Mouse (Mus musculus) lung, postnatal 10 days (tissue): ENCODE measurements around the gene Lcor.

Experiments used
- DNase-seq: peaks from one replicate; pipeline ENCODE4 v3.0.0; 2021

Gene Lcor

DNA sequence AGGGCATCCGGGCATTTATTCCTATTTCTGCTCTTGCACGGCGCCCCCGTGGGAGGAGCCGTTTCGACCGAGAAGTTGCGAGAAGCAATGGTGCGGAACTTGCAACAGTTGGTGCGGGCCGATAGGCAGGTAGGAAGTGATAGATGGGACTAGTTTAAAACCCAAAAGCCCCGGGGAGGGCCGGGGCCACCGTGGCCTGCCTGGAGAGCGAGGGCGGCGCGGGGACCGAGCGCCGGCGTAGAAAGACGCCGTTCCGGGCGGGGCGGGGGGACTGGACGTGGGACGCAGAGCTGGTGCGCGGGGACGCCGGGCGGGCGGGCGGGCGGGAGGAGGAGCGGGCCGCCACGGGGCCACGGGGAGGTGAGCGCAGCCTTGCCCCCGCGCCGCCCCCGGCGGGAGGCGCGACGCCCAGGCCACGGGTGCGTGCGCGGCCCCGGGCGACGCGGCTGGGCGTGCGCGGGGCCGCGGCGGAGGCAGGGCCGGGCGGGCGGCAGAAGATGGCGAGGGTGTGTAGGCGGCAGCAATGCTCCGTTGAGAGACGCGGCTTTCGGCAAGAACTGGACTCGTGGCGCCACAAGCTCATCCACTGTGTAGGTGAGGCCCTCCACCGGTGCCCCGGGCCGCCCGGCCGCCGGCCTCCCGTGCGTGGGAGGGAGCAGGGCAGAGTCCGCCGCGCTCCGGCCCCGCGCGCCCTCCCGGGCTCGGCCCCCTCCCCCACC is at the start of gene Lcor:
Lcor (plus strand) TSS at position 448 of the 719 bp plus-strand sequence.
- DNase-seq, result peak; percentile 83

DNA sequence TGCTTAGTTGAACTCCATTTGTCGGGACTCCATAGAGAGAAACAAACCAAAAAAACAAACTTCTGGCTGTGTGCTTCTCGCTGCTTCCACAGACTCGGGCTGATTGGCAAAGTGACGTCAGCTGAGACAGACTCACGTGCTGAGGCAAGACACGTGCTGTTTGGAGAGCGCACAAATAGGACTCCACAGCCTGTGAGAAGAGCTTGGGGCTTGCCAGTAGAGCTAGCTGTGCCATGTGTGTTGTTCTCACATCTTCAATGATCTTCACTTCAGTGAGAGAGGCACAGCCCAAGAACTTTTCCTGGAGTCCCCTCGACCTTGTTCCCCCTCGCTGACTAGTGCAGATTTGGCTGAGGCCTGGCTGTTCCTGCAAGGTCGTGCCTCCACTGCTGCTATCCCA is 47.1 kb upstream of the Lcor start:
- no peak for DNase-seq

DNA sequence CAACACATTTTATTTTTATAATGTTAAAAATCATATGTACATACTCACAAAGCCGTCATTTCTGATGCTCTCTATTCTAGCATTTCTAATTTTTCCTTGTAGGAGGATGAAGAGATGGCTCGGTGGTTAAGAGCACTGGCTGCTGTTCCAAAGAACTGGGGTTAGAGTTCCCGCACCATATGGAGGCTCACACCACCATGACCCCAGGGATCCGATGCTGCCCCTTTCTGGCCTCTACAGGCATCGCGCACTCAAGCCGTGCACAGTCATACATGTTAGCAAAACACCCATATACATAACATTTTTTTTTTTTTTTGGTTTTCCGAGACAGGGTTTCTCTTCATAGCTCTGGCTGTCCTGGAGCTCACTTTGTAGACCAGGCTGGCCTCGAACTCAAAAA is 46.0 kb upstream of the Lcor start:
- DNase-seq, result no peak

DNA sequence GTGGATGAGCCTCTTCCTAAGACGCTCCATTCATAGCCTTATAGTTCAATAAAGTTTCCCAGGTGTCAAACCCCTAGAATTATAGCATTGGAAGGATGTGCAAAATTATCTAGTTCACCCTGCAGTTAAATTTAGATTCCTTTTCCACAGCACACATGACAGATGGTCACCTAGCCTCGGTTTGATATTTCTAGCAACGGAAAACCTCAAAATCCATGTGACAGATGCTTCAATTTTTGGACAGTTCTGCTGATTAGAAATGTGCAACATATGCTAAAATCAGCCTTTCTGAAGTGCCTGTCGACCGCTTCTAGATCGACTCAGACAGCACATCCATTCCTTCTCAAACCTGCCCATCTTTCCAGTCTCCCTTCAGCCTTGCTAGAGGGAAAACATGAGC is 43.5 kb upstream of the Lcor start:
- no peak for DNase-seq

DNA sequence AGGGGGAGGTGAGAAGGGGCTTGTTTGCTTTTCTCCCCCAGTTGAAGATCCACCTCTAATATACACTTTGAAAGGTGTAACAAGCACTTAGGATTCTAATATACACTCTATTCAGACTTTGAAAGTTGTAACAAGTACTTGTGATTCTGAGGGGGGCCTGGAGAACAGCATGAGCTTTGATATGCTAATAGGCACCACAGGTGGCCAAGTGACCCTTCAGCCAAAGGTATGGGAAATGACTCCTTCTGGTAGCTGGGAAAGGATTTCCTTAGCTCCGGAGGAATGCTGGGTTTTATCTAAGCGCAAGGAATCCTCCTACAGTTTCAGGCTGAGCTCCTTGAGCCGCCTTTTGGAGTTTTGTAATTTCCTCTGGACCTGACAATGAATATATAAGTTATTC is 41.0 kb upstream of the Lcor start:
- DNase-seq, result no peak

DNA sequence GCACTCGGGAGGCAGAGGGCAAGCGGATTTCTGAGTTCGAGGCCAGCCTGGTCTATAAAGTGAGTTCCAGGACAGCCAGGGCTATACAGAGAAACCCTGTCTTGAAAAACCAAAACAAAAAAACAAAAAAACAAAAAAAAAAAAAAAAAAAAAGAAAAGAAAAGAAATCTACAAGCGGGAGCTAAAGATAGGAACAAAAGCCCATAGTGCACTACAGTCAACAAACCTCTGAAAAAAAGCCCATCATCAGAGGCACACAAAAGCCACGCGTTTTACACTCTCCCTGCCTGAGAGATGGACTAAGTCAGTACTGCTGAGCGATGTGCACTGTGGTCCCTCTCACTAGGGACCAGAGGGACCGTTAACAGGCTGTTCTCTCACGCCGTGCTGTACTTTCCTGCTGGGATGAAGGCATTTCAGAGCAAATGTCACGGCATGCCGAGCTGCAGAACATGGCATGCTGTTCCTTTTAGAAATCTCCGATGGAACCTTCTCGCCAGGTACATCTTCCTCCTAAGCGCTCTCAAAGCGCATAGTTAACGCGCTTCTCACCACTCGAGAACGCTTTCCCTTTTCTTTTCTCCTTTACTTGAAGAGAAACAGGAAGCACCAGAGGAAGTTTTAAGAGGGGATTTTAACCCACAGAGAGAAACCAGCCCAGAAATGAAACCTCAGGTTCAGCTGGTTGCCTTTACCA is 40.4 kb upstream of the Lcor start:
- no peak for DNase-seq

DNA sequence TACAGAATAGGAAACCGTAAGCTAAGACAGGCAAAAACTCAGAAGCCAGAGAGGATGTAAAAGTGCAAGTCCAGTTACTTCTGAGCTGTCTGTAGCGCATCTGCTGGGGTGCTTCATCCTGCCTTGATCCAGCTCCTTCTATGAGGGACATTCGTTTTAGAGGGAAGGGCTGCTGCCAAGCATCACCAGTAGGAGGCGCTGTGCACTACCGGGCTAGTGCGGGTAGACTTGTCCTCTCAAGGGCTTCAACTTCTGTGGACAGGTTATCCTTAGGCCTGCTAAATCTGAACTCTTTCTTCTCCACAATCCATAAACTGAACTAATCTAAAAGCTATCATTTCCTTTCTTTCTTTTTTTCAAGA is 39.8 kb upstream of the Lcor start:
- peak; percentile 63 for DNase-seq

DNA sequence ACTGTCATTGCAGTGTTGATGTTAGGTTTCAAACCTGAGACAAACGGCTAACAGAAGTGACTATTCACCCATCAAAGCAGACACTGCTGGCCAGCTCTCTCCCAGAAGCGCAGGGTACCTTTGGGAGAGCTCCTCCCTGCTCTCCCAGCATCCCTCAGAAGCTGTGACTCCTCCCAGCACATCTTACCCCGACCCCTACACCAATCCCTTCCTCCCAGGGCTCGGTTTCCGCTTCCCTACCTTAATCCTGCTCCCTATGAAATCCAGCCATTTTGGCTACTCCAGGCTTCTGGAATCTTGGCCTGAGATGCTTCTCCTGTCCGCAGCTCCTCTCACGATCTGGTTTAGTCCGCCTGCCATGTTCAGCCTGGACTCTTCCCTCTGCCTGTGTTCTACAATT is 37.9 kb upstream of the Lcor start:
- DNase-seq, result no peak

DNA sequence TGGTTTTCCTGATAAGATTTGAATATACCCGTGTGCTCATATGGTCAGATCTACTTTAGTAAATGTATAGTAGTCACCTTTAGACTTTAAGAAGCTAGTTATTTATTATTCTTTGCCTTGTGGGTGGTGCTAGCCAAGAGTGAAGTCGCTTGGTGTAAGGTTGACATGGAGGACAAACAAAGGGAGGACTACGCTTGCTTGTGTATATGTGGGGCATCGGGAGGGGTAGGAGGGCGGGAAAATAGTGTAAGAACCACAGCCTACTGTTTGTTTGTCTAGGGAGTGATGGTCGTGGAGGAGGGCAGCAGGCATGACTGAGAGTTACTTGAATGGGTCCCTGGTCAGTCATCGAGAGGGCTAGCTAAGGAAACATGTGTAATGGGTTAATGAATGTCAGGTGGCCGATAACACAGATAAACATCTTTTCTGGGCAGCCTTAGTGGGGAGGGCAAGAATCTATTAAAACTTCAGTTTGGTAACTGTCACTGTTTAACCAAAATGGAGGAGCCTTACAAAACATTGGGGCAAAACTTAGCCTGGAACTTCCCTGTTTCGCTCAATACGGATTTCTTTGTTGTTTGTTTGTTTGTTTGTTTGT is 37.3 kb upstream of the Lcor start:
- no peak for DNase-seq

DNA sequence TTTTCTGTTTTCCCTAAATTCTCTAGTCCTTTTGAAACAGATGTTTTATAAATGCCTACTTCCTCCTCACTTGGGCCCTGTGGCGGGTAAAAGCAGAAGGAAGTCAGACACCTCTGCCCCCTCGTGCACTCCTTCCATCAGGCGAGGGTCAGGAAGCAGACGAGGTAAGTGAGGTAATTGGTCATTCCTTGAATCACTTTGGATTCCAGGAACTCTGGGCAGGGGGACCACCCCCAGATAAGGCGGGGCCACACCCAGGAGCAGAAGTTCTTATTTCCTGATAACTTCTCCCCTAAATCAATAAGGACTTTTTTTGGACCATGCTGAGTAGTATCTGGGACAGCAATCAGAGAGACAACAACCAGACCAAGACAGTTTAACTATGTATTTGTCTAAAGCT is 36.7 kb upstream of the Lcor start:
- peak; percentile 10 for DNase-seq

DNA sequence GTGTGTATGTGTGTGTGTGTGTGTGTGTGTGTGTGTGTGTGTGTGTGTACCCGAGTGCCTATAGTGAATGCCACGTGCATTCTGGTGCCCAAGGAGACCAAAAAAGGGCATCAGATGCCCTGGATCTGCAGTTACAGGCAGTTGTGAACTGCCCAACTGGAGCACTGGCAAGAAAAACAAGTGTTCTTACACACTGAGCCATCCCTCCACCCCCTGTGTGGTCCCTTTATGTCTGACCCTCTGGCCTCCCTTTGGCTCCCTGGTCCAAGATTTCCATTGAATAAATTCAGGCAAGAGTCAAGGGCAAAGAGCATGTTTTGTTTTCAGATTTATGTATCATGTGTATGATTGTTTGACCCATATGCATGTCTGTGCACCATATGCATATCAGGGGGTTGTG is 35.3 kb upstream of the Lcor start:
- DNase-seq, result no peak

DNA sequence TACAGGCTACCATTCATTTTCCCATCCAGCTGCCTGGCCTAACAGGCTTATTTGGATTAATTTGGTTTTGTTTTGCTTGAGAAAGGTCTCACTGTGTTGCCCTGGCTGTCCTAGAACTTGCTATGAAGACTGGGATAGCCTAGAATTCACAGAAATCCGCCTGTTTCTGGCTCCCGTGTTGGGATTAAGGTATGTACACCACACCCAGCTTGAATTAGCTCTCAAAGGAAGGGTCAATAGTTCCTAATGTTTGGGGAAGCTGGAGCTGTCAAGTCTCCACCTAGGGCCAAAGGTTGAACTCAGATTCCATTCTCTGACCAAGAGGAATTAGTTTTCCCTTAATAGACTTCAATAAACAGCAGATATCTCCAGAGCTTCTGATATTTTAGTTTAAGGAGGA is 34.7 kb upstream of the Lcor start:
- no peak for DNase-seq

DNA sequence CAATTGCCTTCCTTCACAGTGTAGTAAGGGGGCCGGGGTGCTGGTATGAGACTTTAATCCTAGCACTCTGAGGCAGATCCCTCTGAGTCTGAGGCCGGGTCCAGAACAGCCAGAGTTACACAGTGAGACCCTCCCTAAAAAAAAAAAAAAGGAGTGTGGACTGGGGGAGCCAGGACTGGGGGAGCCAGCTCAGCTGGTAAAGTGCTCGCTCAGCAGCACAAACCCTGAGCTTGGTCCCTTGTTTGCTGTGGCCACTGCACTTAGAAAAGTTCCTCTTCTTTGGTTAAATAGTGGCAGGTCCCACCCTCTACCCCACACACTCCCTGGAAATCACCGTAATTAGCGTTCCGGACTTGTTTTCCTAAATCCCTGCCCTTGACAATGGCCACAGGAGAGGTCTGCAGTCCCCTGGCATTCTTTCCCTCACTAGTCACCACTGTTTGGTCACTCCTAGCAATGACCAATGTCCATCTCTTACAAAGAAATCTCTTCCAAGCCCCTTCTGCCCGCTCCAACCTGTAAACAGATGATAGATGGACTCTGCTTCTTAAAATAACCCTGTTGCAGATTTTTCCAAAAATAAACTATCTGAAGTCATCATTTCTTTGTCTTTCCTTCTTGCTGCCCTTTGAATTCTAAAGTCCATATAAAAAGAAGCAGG is 32.9 kb upstream of the Lcor start:
- DNase-seq, result no peak

DNA sequence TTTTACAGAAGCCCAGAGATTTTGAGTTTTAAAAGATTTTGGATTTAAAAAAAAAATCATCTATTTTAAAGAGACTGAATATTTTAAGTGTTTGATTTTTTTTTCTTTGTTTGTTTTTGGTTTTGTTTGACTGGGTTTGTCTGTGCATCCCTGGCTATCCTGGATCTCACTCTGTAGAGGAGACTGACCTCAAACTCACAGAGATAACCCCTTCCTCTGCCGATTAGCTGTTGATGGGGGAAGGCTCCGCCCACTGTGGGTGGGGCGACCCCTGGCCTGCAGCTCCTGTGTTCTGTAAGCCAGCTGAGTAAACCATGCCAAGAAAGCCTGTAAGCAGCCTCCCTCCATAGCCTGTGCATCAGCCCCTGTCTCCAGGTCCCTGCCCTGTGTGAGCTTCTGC is 30.3 kb upstream of the Lcor start:
- DNase-seq, result no peak

DNA sequence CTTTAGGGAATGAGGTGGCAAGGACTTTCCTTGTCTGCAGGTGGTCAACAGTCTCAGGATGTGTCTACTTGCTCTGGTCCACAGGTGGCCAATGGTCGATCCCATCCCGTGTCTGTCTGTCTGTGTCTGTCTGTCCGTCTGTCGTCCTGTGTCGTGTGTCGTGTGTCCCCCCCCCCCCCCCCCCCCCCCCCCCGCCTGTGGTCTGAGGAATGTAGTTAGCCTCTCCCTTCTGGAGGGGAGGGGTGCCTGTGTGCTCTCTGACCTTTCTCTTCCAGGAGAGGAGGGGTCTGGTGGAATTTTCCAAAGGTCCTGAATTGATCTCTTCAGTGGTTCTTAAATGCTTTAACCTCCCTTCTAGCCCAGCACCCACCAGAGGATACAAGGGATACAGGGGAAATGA is 27.8 kb upstream of the Lcor start:
- no peak for DNase-seq

DNA sequence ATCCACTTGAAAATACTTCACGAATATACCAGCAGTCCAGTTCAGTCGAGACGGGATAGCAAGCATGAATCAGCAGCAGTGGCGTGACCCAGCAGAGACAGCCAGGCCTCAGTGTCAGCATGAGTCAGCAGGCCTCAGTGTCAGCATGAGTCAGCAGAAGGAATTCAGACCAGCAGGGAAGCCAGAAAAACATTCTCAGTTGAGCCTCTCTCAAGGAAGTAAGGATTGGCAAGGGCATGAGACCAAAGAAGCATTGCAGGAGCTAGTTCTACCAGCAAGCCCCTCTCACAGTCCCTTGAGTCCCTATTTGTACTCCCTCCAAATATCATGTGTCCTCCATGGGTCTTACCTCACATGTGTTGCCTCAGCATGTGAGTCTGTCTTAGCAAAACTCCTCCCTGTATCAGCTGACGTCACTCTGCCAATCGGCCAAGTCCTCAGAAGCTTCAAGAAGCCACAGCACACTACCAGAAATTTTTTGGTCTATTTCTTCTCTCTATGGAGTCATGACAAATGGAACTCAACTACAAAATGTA is 27.3 kb upstream of the Lcor start:
- DNase-seq, result peak; percentile 13

DNA sequence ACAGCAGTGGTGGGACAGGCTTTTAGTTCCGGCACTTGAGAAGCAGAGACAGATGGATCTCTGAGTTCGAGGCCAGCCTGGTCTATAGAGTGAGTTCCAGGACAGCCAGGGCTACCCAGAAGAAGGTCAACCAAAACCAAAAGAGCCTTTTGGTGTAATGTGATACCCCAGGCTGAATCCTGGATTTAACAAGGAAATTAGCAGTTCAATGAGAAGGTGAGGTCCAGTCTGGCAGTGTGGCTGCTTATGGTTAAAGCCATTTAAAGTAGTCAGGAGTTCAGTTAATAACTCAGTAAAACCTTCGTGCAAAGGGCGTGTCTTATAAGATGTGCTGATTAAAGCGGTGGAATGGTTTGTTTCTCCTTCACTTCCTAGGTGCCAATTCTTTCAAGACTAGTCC is 25.3 kb upstream of the Lcor start:
- no peak for DNase-seq

DNA sequence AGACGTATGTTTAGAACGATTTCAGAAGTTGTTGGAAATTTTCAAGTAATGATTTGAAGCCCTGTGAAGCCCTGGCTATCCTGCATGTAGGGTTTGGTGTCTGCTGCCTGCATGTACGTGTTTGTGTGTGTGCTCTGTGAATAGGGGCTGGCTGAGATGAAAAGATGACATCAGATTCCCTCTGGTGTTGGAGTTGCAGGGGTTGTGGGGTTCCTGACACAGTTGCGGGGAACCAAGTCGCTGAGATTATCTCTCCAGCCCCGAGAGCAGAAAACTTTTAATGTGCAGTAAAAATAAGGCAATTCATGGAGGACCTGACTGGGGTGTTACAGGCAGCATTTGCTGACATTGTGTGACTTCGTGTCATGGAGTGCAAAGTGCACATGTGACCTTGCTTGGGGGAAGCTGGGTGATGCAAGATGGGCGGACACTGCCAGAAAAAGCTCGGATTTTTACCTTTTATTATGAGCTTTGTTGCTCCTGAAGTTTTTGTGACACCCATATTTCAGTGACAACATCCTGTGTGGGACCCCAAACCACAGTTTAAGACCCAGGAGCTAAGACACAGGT is 20.2 kb upstream of the Lcor start:
- no peak for DNase-seq

DNA sequence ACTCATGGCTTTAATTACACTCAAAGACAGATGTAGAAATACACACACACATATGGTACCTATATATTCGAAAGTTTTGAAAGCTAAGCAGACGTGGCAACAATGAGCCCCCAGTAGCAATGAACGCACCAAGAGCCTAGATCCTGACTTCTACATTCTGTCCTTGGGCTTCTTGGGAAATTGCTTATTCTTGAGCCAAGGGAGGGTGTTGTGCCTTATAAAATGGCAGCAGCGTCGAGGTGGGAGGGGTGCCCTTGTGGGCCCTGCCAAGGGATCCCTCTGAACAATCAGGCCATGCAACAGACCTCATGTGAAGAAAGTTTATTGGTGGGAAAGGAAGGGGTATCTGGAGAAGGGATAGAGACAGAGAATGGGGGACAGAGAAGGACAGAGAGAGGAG is 18.6 kb upstream of the Lcor start:
- DNase-seq, result no peak

DNA sequence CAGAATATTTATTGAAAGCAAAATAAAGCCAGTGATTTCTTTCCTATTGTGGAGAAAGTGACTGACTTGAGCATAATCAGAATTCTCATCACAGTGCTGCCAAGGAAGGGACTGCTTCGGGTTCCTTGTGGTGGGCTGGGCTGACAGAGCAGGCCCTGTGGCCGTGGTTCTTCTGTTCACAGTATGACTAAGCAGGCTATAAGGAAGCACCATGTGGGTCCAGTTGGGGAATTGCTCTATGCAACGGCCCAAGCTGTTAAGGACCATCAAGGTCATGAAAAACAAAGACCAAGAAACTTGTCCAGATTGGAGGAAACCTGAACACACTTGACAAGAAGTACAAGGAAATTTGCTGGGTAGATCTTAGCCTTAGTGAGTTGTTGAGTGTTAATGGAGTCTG is 16.0 kb upstream of the Lcor start:
- no peak for DNase-seq

DNA sequence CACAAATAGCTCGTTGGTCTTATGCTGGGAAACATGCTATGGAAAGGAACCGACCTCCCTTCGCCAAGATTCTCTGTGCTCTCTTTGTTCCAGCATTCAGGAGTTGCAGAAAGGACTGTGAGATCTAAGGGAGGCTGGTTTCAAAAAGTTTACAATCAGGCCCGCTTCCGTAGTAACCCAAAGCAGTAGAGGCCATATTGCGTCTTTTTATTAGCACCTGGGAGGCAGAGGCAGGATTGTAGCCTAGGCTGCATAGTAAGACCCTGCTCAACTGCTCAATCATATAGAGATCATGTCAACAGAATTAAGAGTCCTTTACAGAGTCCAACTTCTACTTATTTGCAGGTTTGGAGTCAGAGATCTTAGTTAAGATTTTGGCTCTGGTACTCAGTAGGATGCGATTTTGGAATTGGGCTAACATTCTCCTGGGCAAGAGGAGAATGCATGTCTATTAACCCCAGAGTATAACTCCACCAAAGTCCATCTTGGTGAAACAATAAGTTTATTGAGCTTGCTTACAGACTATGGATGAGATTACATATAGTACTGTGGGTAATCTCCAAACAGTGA is 8.8 kb upstream of the Lcor start:
- DNase-seq, result no peak

DNA sequence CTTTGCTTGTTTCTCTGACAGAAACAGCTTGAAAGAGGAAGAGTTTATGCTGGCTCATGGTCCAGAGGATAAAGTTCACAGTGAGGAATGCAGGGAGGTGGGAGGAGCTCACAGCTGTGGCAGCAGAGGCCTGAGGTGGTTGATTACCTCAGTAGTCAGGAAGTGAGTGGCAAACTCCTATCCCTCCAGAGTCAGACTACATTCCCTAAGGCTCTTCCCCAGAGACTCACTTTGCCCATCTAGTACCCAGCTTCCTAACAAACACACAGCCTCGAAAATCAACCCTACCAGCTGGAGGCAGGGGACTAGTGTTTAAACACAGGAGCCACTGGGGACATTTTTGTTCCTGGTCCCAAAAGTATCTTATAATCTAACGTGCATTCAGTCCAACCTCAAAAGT is 7.5 kb upstream of the Lcor start:
- DNase-seq, result no peak
